Mouse (Mus musculus) hindbrain, embryonic 11.5 days (tissue): ENCODE data around the gene Foxp4. TPM values are rescaled to one million over a fixed set of nuclear protein-coding genes. Genes with fewer than 3 reads are reported as not detected.

Source experiments
- ATAC-seq: fragments of 200-750 bp; cut with Nextera tagmentation; 2 replicates; pipeline ENCODE4 v1.8.0; 2017; ENCODE audit warnings: mild to moderate bottlenecking, moderate TSS enrichment, moderate library complexity; ENCODE audit not compliant: low FRiP score
- DNase-seq: peaks from one replicate; pipeline ENCODE4 v3.0.0-alpha.2; 2015; ENCODE audit warnings: low spot score
- H3K27ac ChIP-seq: fragments of 300-500 bp; sonication (generic); 2 replicates; pipeline ENCODE4 v1.5.1; 2014; ENCODE audit warnings: mild to moderate bottlenecking, low read depth, low read length
- H3K27me3 ChIP-seq: fragments of 300-500 bp; sonication (generic); 2 replicates; pipeline ENCODE4 v1.6.1; 2014; ENCODE audit warnings: mild to moderate bottlenecking, low read length, moderate library complexity, mixed read lengths; ENCODE audit not compliant: control insufficient read depth, insufficient read depth
- H3K36me3 ChIP-seq: fragments of 300-500 bp; sonication (generic); 2 replicates; pipeline ENCODE4 v1.6.1; 2014; ENCODE audit warnings: mild to moderate bottlenecking, low read length, moderate library complexity, mixed read lengths; ENCODE audit not compliant: control insufficient read depth, insufficient read depth
- H3K4me1 ChIP-seq: fragments of 300-500 bp; sonication (generic); replicated peaks from 2 replicates; pipeline ENCODE4 v1.6.1; 2014; ENCODE audit warnings: low read length, mixed read lengths; ENCODE audit not compliant: control insufficient read depth, insufficient read depth
- H3K4me2 ChIP-seq: fragments of 300-500 bp; sonication (generic); replicated peaks from 2 replicates; pipeline ENCODE4 v1.6.1; 2014; ENCODE audit warnings: mild to moderate bottlenecking, low read depth, low read length
- H3K4me3 ChIP-seq: fragments of 300-500 bp; sonication (generic); 2 replicates; pipeline ENCODE4 v1.5.1; 2014; ENCODE audit warnings: low read depth, low read length
- H3K9ac ChIP-seq: fragments of 300-500 bp; sonication (generic); 2 replicates; pipeline ENCODE4 v1.6.1; 2014; ENCODE audit warnings: low read depth, low read length
- H3K9me3 ChIP-seq: fragments of 300-500 bp; sonication (generic); 2 replicates; pipeline ENCODE4 v1.6.1; 2016; ENCODE audit warnings: low read length; ENCODE audit not compliant: control insufficient read depth
- WGBS: fragments of 180-500 bp; shearing (Covaris S2); extraction: QIAGEN DNeasy Blood & Tissue Kit; methylation state at CpG from one replicate; pipeline ENCODE4 v1.1.7; 2014; 5-methylcytosine and 5-hydroxymethylcytosine counted together
- polyA plus RNA-seq: library from polyadenylated mRNA; unstranded; fragments of >200 nt; fragmentation: Nextera tagmentation; extraction: Ambion mirVana; gene quantifications from 2 replicates; pipeline ENCODE4 v1.2.1, GENCODE M21; 2014

The Foxp4 gene
- polyA plus RNA-seq, 1 experiment from 2014 or later = 28.4 TPM

- DNase-seq = peak; percentile 46
- WGBS = under 1% methylated on average over 44 of the region's 45 CpGs
- Histone ChIP-seq H3K9me3 (no peaks in the 10 kb centered on the region), H3K4me2 (peak overlapping the region; percentile 88), H3K4me1 (peaks cover 10% of the 10 kb centered on the region), H3K27ac (peak overlapping the region; percentile 25; the same call in 1 of the 2 replicates), H3K9ac (peak overlapping the region; percentile 70), H3K4me3 (peak overlapping the region; percentile 65), H3K36me3 (no peaks in the 10 kb centered on the region), H3K27me3 (peaks cover 26% of the 10 kb centered on the region)
- no peak for ATAC-seq
Observed at GRCm38 (mm10) chr17:47833628-47834481, 90.6 kb downstream of the Foxp4 start.

- peak overlapping the region; percentile 88 for H3K4me2 ChIP-seq
- peak overlapping the region; percentile 70 for H3K9ac ChIP-seq
- H3K4me1 ChIP-seq = peaks cover 10% of the 10 kb centered on the region
- H3K27ac ChIP-seq = peak overlapping the region; percentile 36
- peak overlapping the region; percentile 65 for H3K4me3 ChIP-seq
- no peaks in the 10 kb centered on the region for H3K36me3 ChIP-seq
- peaks cover 26% of the 10 kb centered on the region for H3K27me3 ChIP-seq
- H3K9me3 ChIP-seq = no peaks in the 10 kb centered on the region
- WGBS = 1% methylated on average over 37 of the region's 45 CpGs
- peak; percentile 72 for DNase-seq
- ATAC-seq = peak; percentile 67
Observed at GRCm38 (mm10) chr17:47833029-47833627, 91.3 kb downstream of the Foxp4 start.

GRCm38 (mm10) chr17:47832501-47833028 lies 91.9 kb downstream of the Foxp4 start:
- Histone ChIP-seq H3K4me1 (peaks cover 10% of the 10 kb centered on the region), H3K9ac (peak overlapping the region; percentile 70), H3K27ac (peak overlapping the region; percentile 36; the same call in 1 of the 2 replicates), H3K27me3 (peaks cover 26% of the 10 kb centered on the region), H3K4me3 (peak overlapping the region; percentile 65), H3K4me2 (peak overlapping the region; percentile 88), H3K9me3 (no peaks in the 10 kb centered on the region), H3K36me3 (no peaks in the 10 kb centered on the region)
- DNase-seq = peak; percentile 54
- ATAC-seq = peak; percentile 53
- under 1% methylated on average over 15 of the region's 17 CpGs for WGBS

GRCm38 (mm10) chr17:47831772-47832171 lies 92.7 kb downstream of the Foxp4 start:
- Histone ChIP-seq H3K27ac (peak overlapping the region; percentile 59; the same call in 1 of the 2 replicates), H3K4me2 (peak overlapping the region; percentile 88), H3K4me3 (peak overlapping the region; percentile 65), H3K27me3 (peaks cover 26% of the 10 kb centered on the region), H3K9me3 (no peaks in the 10 kb centered on the region), H3K9ac (peak overlapping the region; percentile 42), H3K36me3 (no peaks in the 10 kb centered on the region), H3K4me1 (peaks cover 10% of the 10 kb centered on the region)
- ATAC-seq (no peak), DNase-seq (no peak)
- WGBS = 45% methylated on average over 5 of the region's 5 CpGs

- H3K27me3 ChIP-seq = peaks cover 26% of the 10 kb centered on the region
Observed at GRCm38 (mm10) chr17:47831161-47831560, 93.3 kb downstream of the Foxp4 start.

GRCm38 (mm10) chr17:47821339-47821738 lies 103.1 kb downstream of the Foxp4 start:
- H3K9ac ChIP-seq = no peak overlapping the region
- H3K27me3 ChIP-seq = no peaks in the 10 kb centered on the region
- no peaks in the 10 kb centered on the region for H3K9me3 ChIP-seq
- ATAC-seq = no peak
- 69% methylated on average over 8 of the region's 8 CpGs for WGBS
- H3K4me3 ChIP-seq = no peak overlapping the region
- H3K4me2 ChIP-seq = no peak overlapping the region
- DNase-seq = no peak
- H3K36me3 ChIP-seq = no peaks in the 10 kb centered on the region
- no peak overlapping the region for H3K27ac ChIP-seq
- no peaks in the 10 kb centered on the region; the same call in 1 of the 2 replicates for H3K4me1 ChIP-seq

More at GRCm38 (mm10) chr17:47831161-47831560, 93.3 kb downstream of the Foxp4 start:
- Histone ChIP-seq H3K4me1 (peaks cover 10% of the 10 kb centered on the region), H3K9ac (peak overlapping the region; percentile 42; the same call in 1 of the 2 replicates), H3K36me3 (no peaks in the 10 kb centered on the region), H3K9me3 (no peaks in the 10 kb centered on the region), H3K4me3 (peak overlapping the region; percentile 65; the same call in 1 of the 2 replicates), H3K27ac (peak overlapping the region; percentile 59), H3K4me2 (peak overlapping the region; percentile 88)
- ATAC-seq (peak; percentile 25; the same call in 1 of the 2 replicates), DNase-seq (peak; percentile 45)
- WGBS = 3% methylated on average over 9 of the region's 9 CpGs

- no peak for ATAC-seq
Observed at GRCm38 (mm10) chr17:47818038-47818725, 106.3 kb downstream of the Foxp4 start.

More at GRCm38 (mm10) chr17:47818038-47818725, 106.3 kb downstream of the Foxp4 start:
- H3K27me3 ChIP-seq = no peaks in the 10 kb centered on the region
- no peak overlapping the region for H3K4me3 ChIP-seq
- no peaks in the 10 kb centered on the region for H3K36me3 ChIP-seq
- peaks cover 9% of the 10 kb centered on the region for H3K4me1 ChIP-seq
- H3K27ac ChIP-seq = no peak overlapping the region
- H3K9me3 ChIP-seq = no peaks in the 10 kb centered on the region
- WGBS = 76% methylated on average over 13 of the region's 13 CpGs
- H3K9ac ChIP-seq = no peak overlapping the region
- no peak overlapping the region for H3K4me2 ChIP-seq
- DNase-seq = no peak
